Comparison of ENCODE assay signal across 8 mouse cellular contexts in genomic region chr6:31125328-31126118, GRCm38 (mm10).
DNase-seq lines count a peak whose midpoint lies in the region; ATAC-seq and TF ChIP-seq lines count a peak whose summit lies in the region.

No protein-coding gene starts in this region.

- peaks cover 46% of the 10 kb centered on the region for H3K79me2 ChIP-seq in CH12.LX (replicated peaks; ENCODE audit: control insufficient read depth, extremely low read depth, insufficient read depth, poor library complexity, severe bottlenecking)

- no peak for ATAC-seq in heart, embryonic 15.5 days (replicated peaks; ENCODE audit: insufficient number of reproducible peaks, insufficient read depth, low FRiP score, low read depth)
- peak; percentile 46 for ATAC-seq in common myeloid progenitor, adult 5-6 weeks (replicated peaks; ENCODE audit: low read depth, poor library complexity, severe bottlenecking)
- ATAC-seq in liver, embryonic 14.5 days (ENCODE audit: insufficient read depth), result peak; percentile 75
- no peak for ATAC-seq in kidney, embryonic 16.5 days (ENCODE audit: low FRiP score, low TSS enrichment)

- no peak overlapping the region; the same call in 1 of the 2 replicates for H3K27ac ChIP-seq in heart, embryonic 15.5 days
- H3K27ac ChIP-seq in heart, embryonic 10.5 days, result no peak overlapping the region
- H3K27ac ChIP-seq in CH12.LX (ENCODE audit: insufficient read depth, low read depth), result peak overlapping the region; percentile 94
- peak overlapping the region; percentile 68 for H3K27ac ChIP-seq in liver, embryonic 14.5 days
- H3K27ac ChIP-seq in kidney, embryonic 16.5 days (ENCODE audit: low read length), result no peak overlapping the region

- no peak overlapping the region for H3K9ac ChIP-seq in heart, embryonic 15.5 days
- H3K9ac ChIP-seq in CH12.LX (ENCODE audit: insufficient read depth, low read depth), result peak overlapping the region; percentile 97
- peak overlapping the region; percentile 88 for H3K9ac ChIP-seq in liver, embryonic 14.5 days (replicated peaks)
- no peak overlapping the region for H3K9ac ChIP-seq in kidney, embryonic 16.5 days (replicated peaks; ENCODE audit: low read length)

- peak overlapping the region; percentile 37 for H3K4me2 ChIP-seq in heart, embryonic 15.5 days
- H3K4me2 ChIP-seq in CH12.LX (ENCODE audit: insufficient read depth, low read depth, poor library complexity, severe bottlenecking), result peak overlapping the region; percentile 87; the same call in 1 of the 2 replicates
- peak overlapping the region; percentile 75 for H3K4me2 ChIP-seq in liver, embryonic 14.5 days (ENCODE audit: low read depth)
- H3K4me2 ChIP-seq in kidney, embryonic 16.5 days (replicated peaks; ENCODE audit: low read depth, low read length), result no peak overlapping the region

- H3K27me3 ChIP-seq in heart, embryonic 15.5 days, result no peaks in the 10 kb centered on the region
- H3K27me3 ChIP-seq in heart, embryonic 10.5 days (ENCODE audit: insufficient read depth, poor library complexity, severe bottlenecking), result no peaks in the 10 kb centered on the region
- H3K27me3 ChIP-seq in CH12.LX (replicated peaks), result no peaks in the 10 kb centered on the region
- H3K27me3 ChIP-seq in liver, embryonic 14.5 days (ENCODE audit: control insufficient read depth, insufficient read depth, low read length), result no peaks in the 10 kb centered on the region
- no peaks in the 10 kb centered on the region for H3K27me3 ChIP-seq in kidney, embryonic 16.5 days (ENCODE audit: insufficient read depth, low read length)

- H3K4me3 ChIP-seq in heart, embryonic 15.5 days, result peak overlapping the region; percentile 19
- H3K4me3 ChIP-seq in heart, embryonic 10.5 days, result no peak overlapping the region
- H3K4me3 ChIP-seq in CH12.LX (replicated peaks in 1 of 3; ENCODE audit: low read depth in 2 of 3, low read length in 2 of 3, poor library complexity in 1 of 3), result peak overlapping the region; percentile 73 to 78 (median 74)
- H3K4me3 ChIP-seq in liver, embryonic 14.5 days (ENCODE audit: insufficient read depth in 1 of 2, low read depth in 2 of 2, low read length in 2 of 2), result peak overlapping the region; percentile 73 to 94
- H3K4me3 ChIP-seq in kidney, embryonic 16.5 days (ENCODE audit: low read length), result no peak overlapping the region

- in situ Hi-C loops in CH12.LX (cut with MboI; ENCODE audit: low pct_ligation_motif_present, low pct_unique_long_range_greater_than_20kb, low sequenced_read_pairs), result no loop called here

- no peaks in the 10 kb centered on the region; the same call in 1 of the 2 replicates for H3K4me1 ChIP-seq in heart, embryonic 15.5 days (replicated peaks)
- peaks cover 18% of the 10 kb centered on the region for H3K4me1 ChIP-seq in heart, embryonic 10.5 days
- H3K4me1 ChIP-seq in CH12.LX (ENCODE audit: control insufficient read depth in 1 of 2, insufficient read depth in 2 of 2), result peaks cover 19 to 61% of the 10 kb centered on the region in 2 experiments
- peaks cover 0 to 24% of the 10 kb centered on the region in 2 experiments; a peak in 2 of 4 replicates for H3K4me1 ChIP-seq in liver, embryonic 14.5 days (replicated peaks; ENCODE audit: control insufficient read depth in 2 of 2, insufficient read depth in 2 of 2, low read length in 1 of 2)
- peaks cover 7% of the 10 kb centered on the region; the same call in 1 of the 2 replicates for H3K4me1 ChIP-seq in kidney, embryonic 16.5 days (ENCODE audit: insufficient read depth, low read length)

- peak in 1 of 2 experiments; percentile 73; a peak in 2 of 4 replicates for TF ChIP-seq CTCF in CH12.LX (conservative IDR thresholded peaks at IDR 0.05 in 1 of 2, IDR thresholded peaks at IDR 0.05 in 1 of 2; ENCODE audit: low read depth in 2 of 2, low read length in 2 of 2)
- TF ChIP-seq CTCF in liver, embryonic 14.5 days (IDR thresholded peaks at IDR 0.05; ENCODE audit: low read depth), result peak; percentile 87

- WGBS in heart, embryonic 15.5 days, result 61% methylated on average over 19 of the region's 19 CpGs
- WGBS in heart, embryonic 10.5 days, result 68% methylated on average over 19 of the region's 19 CpGs
- WGBS in liver, embryonic 14.5 days (ENCODE audit: insufficient replicate concordance), result 10% methylated on average over 19 of the region's 19 CpGs
- WGBS in kidney, embryonic 16.5 days, result 65% methylated on average over 19 of the region's 19 CpGs

- H3K9me3 ChIP-seq in heart, embryonic 15.5 days (replicated peaks), result no peaks in the 10 kb centered on the region
- H3K9me3 ChIP-seq in heart, embryonic 10.5 days, result no peaks in the 10 kb centered on the region
- no peaks in the 10 kb centered on the region for H3K9me3 ChIP-seq in CH12.LX (replicated peaks; ENCODE audit: low read length)
- no peaks in the 10 kb centered on the region for H3K9me3 ChIP-seq in liver, embryonic 14.5 days (ENCODE audit: control insufficient read depth, low read length)
- no peaks in the 10 kb centered on the region for H3K9me3 ChIP-seq in kidney, embryonic 16.5 days (ENCODE audit: low read length)

- dilution Hi-C loops in CH12.LX (cut with MboI; ENCODE audit: extremely low pct_ligation_motif_present, extremely low pct_unique_long_range_greater_than_20kb, low sequenced_read_pairs), result no loop called here

- no peak for DNase-seq in heart, embryonic 10.5 days (ENCODE audit: low spot score)
- peak; percentile 91 for DNase-seq in CH12.LX (ENCODE audit: extremely low read depth)
- peak; percentile 72 to 79 (median 75) for DNase-seq in liver, embryonic 14.5 days (ENCODE audit: low read depth in 3 of 3, low spot score in 3 of 3)
- DNase-seq in spleen, postnatal 4 days (ENCODE audit: low spot score in 2 of 2), result peak; percentile 73 to 78
- no peak for DNase-seq in layer of hippocampus, adult 18-20 months (ENCODE audit: low spot score in 2 of 2)

- peak; percentile 59 for TF ChIP-seq EP300 in CH12.LX (IDR thresholded peaks at IDR 0.05; ENCODE audit: low read length)
- TF ChIP-seq EP300 in liver, embryonic 14.5 days (IDR thresholded peaks at IDR 0.05; ENCODE audit: low read depth), result no peak

- H3K36me3 ChIP-seq in heart, embryonic 15.5 days, result no peaks in the 10 kb centered on the region
- H3K36me3 ChIP-seq in heart, embryonic 10.5 days, result no peaks in the 10 kb centered on the region
- H3K36me3 ChIP-seq in CH12.LX (replicated peaks in 1 of 2; ENCODE audit: control insufficient read depth in 1 of 2, insufficient read depth in 1 of 2, low read length in 1 of 2), result peaks cover 8 to 28% of the 10 kb centered on the region in 2 experiments
- H3K36me3 ChIP-seq in liver, embryonic 14.5 days (replicated peaks; ENCODE audit: control insufficient read depth, insufficient read depth, low read depth), result no peaks in the 10 kb centered on the region
- no peaks in the 10 kb centered on the region for H3K36me3 ChIP-seq in kidney, embryonic 16.5 days (ENCODE audit: insufficient read depth, low read length)

- peak; percentile 56; the same call in 1 of the 2 replicates for TF ChIP-seq POLR2A in CH12.LX (IDR thresholded peaks at IDR 0.05; ENCODE audit: low read depth, low read length)

- TF ChIP-seq RAD21 in CH12.LX (IDR thresholded peaks at IDR 0.05; ENCODE audit: low read depth, low read length), result peak; percentile 55

TF ChIP-seq in CH12.LX, 34 proteins besides CTCF, POLR2A, EP300 and RAD21:
- TF ChIP-seq SMC3 (IDR thresholded peaks at IDR 0.05; ENCODE audit: low read depth, low read length) (peak; percentile 64), ELF1 (IDR thresholded peaks at IDR 0.05; ENCODE audit: low read depth, low read length) (peak; percentile 31; the same call in 1 of the 2 replicates), TBP (conservative IDR thresholded peaks at IDR 0.05; ENCODE audit: low read depth, low read length) (peak; percentile 70; the same call in 1 of the 2 replicates), HCFC1 (IDR thresholded peaks at IDR 0.05; ENCODE audit: low read depth, low read length) (peak; percentile 28; the same call in 1 of the 2 replicates), USF1 (IDR thresholded peaks at IDR 0.05; ENCODE audit: low read depth, low read length) (no peak), NELFE (IDR thresholded peaks at IDR 0.05; ENCODE audit: low read depth, low read length) (peak; percentile 60; the same call in 1 of the 2 replicates), MYC (IDR thresholded peaks at IDR 0.05; ENCODE audit: low read depth, low read length) (peak; percentile 77), BHLHE40 (IDR thresholded peaks at IDR 0.05; ENCODE audit: low read depth, low read length) (0 out of 2 replicates have a peak, but pooled peaks have one; percentile 21), TCF12 (IDR thresholded peaks at IDR 0.05; ENCODE audit: low read depth, low read length) (peak; percentile 42; the same call in 1 of the 2 replicates), CHD1 (IDR thresholded peaks at IDR 0.05; ENCODE audit: low read depth, low read length) (peak; percentile 95), CHD2 (IDR thresholded peaks at IDR 0.05; ENCODE audit: low read length) (no peak), ZMIZ1 (IDR thresholded peaks at IDR 0.05; ENCODE audit: low read depth, low read length) (peak; percentile 75; the same call in 1 of the 2 replicates), IRF4 (IDR thresholded peaks at IDR 0.05; ENCODE audit: low read depth, low read length) (peak; percentile 60), SIN3A (IDR thresholded peaks at IDR 0.05; ENCODE audit: low read length) (peak; percentile 42), ZKSCAN1 (IDR thresholded peaks at IDR 0.05; ENCODE audit: borderline replicate concordance, low read depth, low read length) (no peak), MAX (IDR thresholded peaks at IDR 0.05; ENCODE audit: low read length) (peak; percentile 62; the same call in 1 of the 2 replicates), MXI1 (IDR thresholded peaks at IDR 0.05; ENCODE audit: low read depth, low read length) (peak; percentile 72), ZNF384 (IDR thresholded peaks at IDR 0.05; ENCODE audit: low read depth, low read length) (peak; percentile 14; the same call in 1 of the 2 replicates), JUND (conservative IDR thresholded peaks at IDR 0.05; ENCODE audit: low read depth, low read length) (no peak), NRF1 (IDR thresholded peaks at IDR 0.05; ENCODE audit: low read depth, low read length) (0 out of 2 replicates have a peak, but pooled peaks have one; percentile 12)

Comparison
In these comparisons a context has a peak if more than half of its experiments do, and no peak if none do; other contexts are left out.
1. H3K4me3 ChIP-seq: peak in heart, embryonic 15.5 days (single experiment), CH12.LX (3 of 3) and liver, embryonic 14.5 days (2 of 2); none in heart, embryonic 10.5 days (single experiment) and kidney, embryonic 16.5 days (single experiment).
2. ATAC-seq: peak in common myeloid progenitor, adult 5-6 weeks (single experiment) and liver, embryonic 14.5 days (single experiment); none in heart, embryonic 15.5 days (single experiment) and kidney, embryonic 16.5 days (single experiment).
3. H3K27ac ChIP-seq: peak in CH12.LX (single experiment) and liver, embryonic 14.5 days (single experiment); none in heart, embryonic 15.5 days (single experiment), heart, embryonic 10.5 days (single experiment) and kidney, embryonic 16.5 days (single experiment).
4. H3K9ac ChIP-seq: peak in CH12.LX (single experiment) and liver, embryonic 14.5 days (single experiment); none in heart, embryonic 15.5 days (single experiment) and kidney, embryonic 16.5 days (single experiment).
5. DNase-seq: peak in CH12.LX (single experiment), liver, embryonic 14.5 days (3 of 3) and spleen, postnatal 4 days (2 of 2); none in heart, embryonic 10.5 days (single experiment) and layer of hippocampus, adult 18-20 months (0 of 2).